Mouse (Mus musculus) midbrain, postnatal 0 days (tissue): ENCODE measurements around the gene Fam129b. TPM values are rescaled to one million over a fixed set of nuclear protein-coding genes. Genes with fewer than 3 reads are reported as not detected.

Source experiments
- ATAC-seq: fragments of 200-750 bp; cut with Nextera tagmentation; 2 replicates; pipeline ENCODE4 v1.8.0; 2017; ENCODE audit warnings: moderate number of reproducible peaks, mild to moderate bottlenecking, moderate TSS enrichment, moderate library complexity; ENCODE audit not compliant: low FRiP score
- DNase-seq: peaks from one replicate; pipeline ENCODE4 v3.0.0-alpha.2; 2015; ENCODE audit warnings: low spot score
- H3K27ac ChIP-seq: fragments of 300-500 bp; sonication (generic); 2 replicates; pipeline ENCODE4 v1.5.1; 2014; ENCODE audit warnings: low read depth, mild to moderate bottlenecking, low read length, mixed read lengths
- H3K27me3 ChIP-seq: fragments of 300-500 bp; sonication (generic); 2 replicates; pipeline ENCODE4 v1.6.1; 2014; ENCODE audit warnings: low read length, control low read depth, mixed read lengths; ENCODE audit not compliant: insufficient read depth
- H3K36me3 ChIP-seq: fragments of 300-500 bp; sonication (generic); 2 replicates; pipeline ENCODE4 v1.6.1; 2014; ENCODE audit warnings: low read length, control low read depth, mixed read lengths; ENCODE audit not compliant: insufficient read depth
- H3K4me1 ChIP-seq: fragments of 300-500 bp; sonication (generic); 2 replicates; pipeline ENCODE4 v1.6.1; 2014; ENCODE audit warnings: mild to moderate bottlenecking, control low read depth, antibody characterized with exemption, low read length, mixed read lengths; ENCODE audit not compliant: insufficient read depth
- H3K4me2 ChIP-seq: fragments of 300-500 bp; sonication (generic); 2 replicates; pipeline ENCODE4 v1.6.1; 2014; ENCODE audit warnings: low read depth, mild to moderate bottlenecking, low read length, mixed read lengths; ENCODE audit not compliant: poor library complexity, severe bottlenecking
- H3K4me3 ChIP-seq: fragments of 300-500 bp; sonication (generic); 2 replicates; pipeline ENCODE4 v1.5.1; 2014; ENCODE audit warnings: low read depth, mild to moderate bottlenecking, low read length, moderate library complexity
- H3K9ac ChIP-seq: fragments of 300-500 bp; sonication (generic); replicated peaks from 2 replicates; pipeline ENCODE4 v1.6.1; 2014; ENCODE audit warnings: mild to moderate bottlenecking, low read length, moderate library complexity, mixed read lengths; ENCODE audit not compliant: poor library complexity, severe bottlenecking
- H3K9me3 ChIP-seq: fragments of 300-500 bp; sonication (generic); 2 replicates; pipeline ENCODE4 v1.6.1; 2016; ENCODE audit warnings: low read length, control low read depth
- CTCF ChIP-seq: IDR thresholded peaks from 2 replicates; pipeline ENCODE4 v1.5.1; 2016; ENCODE audit warnings: antibody characterized with exemption, mild to moderate bottlenecking
- WGBS: fragments of 180-500 bp; shearing (Covaris S2); extraction: QIAGEN DNeasy Blood & Tissue Kit; methylation state at CpG from one replicate; pipeline ENCODE4 v1.1.7; 2014; 5-methylcytosine and 5-hydroxymethylcytosine counted together
- polyA plus RNA-seq: library from polyadenylated mRNA; unstranded; fragments of >200 nt; fragmentation: Nextera tagmentation; extraction: Ambion mirVana; gene quantifications from 2 replicates; pipeline ENCODE4 v1.2.1, GENCODE M21; 2015
- total RNA-seq: library from RNA; depleted of rRNA; stranded (reverse); fragments of >200 nt; gene quantifications from 2 replicates; pipeline ENCODE4 v1.2.3, GENCODE M21; 2014

Gene Fam129b
- total and polyA plus RNA-seq, 2 experiments from 2014 or later = 17.7 to 39.5 TPM

- H3K4me2 ChIP-seq = peak overlapping the region; percentile 87
- no peaks in the 10 kb centered on the region for H3K9me3 ChIP-seq
- TF ChIP-seq CTCF = no peak
- H3K4me3 ChIP-seq = peak overlapping the region; percentile 74
- 3% methylated on average over 20 of the region's 20 CpGs for WGBS
- no peak for DNase-seq
- peaks cover 32% of the 10 kb centered on the region for H3K4me1 ChIP-seq
- ATAC-seq = no peak
- no peaks in the 10 kb centered on the region for H3K27me3 ChIP-seq
- no peaks in the 10 kb centered on the region for H3K36me3 ChIP-seq
- peak overlapping the region; percentile 93 for H3K9ac ChIP-seq
- peak overlapping the region; percentile 91 for H3K27ac ChIP-seq
These were observed 782 bp downstream of the Fam129b start for GRCm38 (mm10) chr2:32876490-32877302.

- Histone ChIP-seq H3K4me2 (peak overlapping the region; percentile 87), H3K36me3 (no peaks in the 10 kb centered on the region), H3K27me3 (no peaks in the 10 kb centered on the region), H3K9me3 (no peaks in the 10 kb centered on the region), H3K27ac (no peak overlapping the region), H3K4me3 (peak overlapping the region; percentile 74), H3K9ac (peak overlapping the region; percentile 93), H3K4me1 (peaks cover 32% of the 10 kb centered on the region)
- TF ChIP-seq CTCF = no peak
- WGBS = 22% methylated on average over 5 of the region's 5 CpGs
- ATAC-seq (no peak), DNase-seq (no peak)
These were observed 1.4 kb downstream of the Fam129b start for GRCm38 (mm10) chr2:32877303-32877702.

GRCm38 (mm10) chr2:32877761-32878393 lies 2.0 kb downstream of the Fam129b start:
- peaks cover 32% of the 10 kb centered on the region for H3K4me1 ChIP-seq
- H3K36me3 ChIP-seq = no peaks in the 10 kb centered on the region
- peak overlapping the region; percentile 74 for H3K4me3 ChIP-seq
- H3K27ac ChIP-seq = no peak overlapping the region
- no peaks in the 10 kb centered on the region for H3K9me3 ChIP-seq
- DNase-seq (no peak), ATAC-seq (no peak)
- TF ChIP-seq CTCF = no peak
- H3K4me2 ChIP-seq = peak overlapping the region; percentile 87
- no peaks in the 10 kb centered on the region for H3K27me3 ChIP-seq
- whole genome bisulfite sequencing = 69% methylated on average over 5 of the region's 6 CpGs
- H3K9ac ChIP-seq = peak overlapping the region; percentile 93

- no peaks in the 10 kb centered on the region for H3K36me3 ChIP-seq
- H3K4me3 ChIP-seq = peak overlapping the region; percentile 74
- peak overlapping the region; percentile 30; the same call in 1 of the 2 replicates for H3K9ac ChIP-seq
These were observed 2.5 kb downstream of the Fam129b start for GRCm38 (mm10) chr2:32878396-32878795.

GRCm38 (mm10) chr2:32879593-32879992 lies 3.7 kb downstream of the Fam129b start:
- Histone ChIP-seq H3K9ac (no peak overlapping the region), H3K36me3 (no peaks in the 10 kb centered on the region)

More at GRCm38 (mm10) chr2:32878396-32878795, 2.5 kb downstream of the Fam129b start:
- Histone ChIP-seq H3K4me2 (peak overlapping the region; percentile 87), H3K9me3 (no peaks in the 10 kb centered on the region), H3K27ac (no peak overlapping the region), H3K27me3 (no peaks in the 10 kb centered on the region), H3K4me1 (peaks cover 32% of the 10 kb centered on the region)
- 55% methylated on average over 3 of the region's 3 CpGs for WGBS
- DNase-seq = no peak
- TF ChIP-seq CTCF = no peak
- ATAC-seq = no peak

GRCm38 (mm10) chr2:32881054-32881453 lies 5.1 kb downstream of the Fam129b start:
- DNase-seq (no peak), ATAC-seq (no peak)
- H3K4me3 ChIP-seq = no peak overlapping the region
- H3K4me2 ChIP-seq = peak overlapping the region; percentile 4; the same call in 1 of the 2 replicates
- peak overlapping the region; percentile 38; the same call in 1 of the 2 replicates for H3K27ac ChIP-seq
- peaks cover 27% of the 10 kb centered on the region for H3K4me1 ChIP-seq
- H3K36me3 ChIP-seq = no peaks in the 10 kb centered on the region
- 37% methylated on average over 6 of the region's 6 CpGs for WGBS
- no peaks in the 10 kb centered on the region for H3K27me3 ChIP-seq
- no peaks in the 10 kb centered on the region for H3K9me3 ChIP-seq
- TF ChIP-seq CTCF = no peak
- H3K9ac ChIP-seq = peak overlapping the region; percentile 36; the same call in 1 of the 2 replicates

More at GRCm38 (mm10) chr2:32879593-32879992, 3.7 kb downstream of the Fam129b start:
- H3K4me1 ChIP-seq = peaks cover 32% of the 10 kb centered on the region
- H3K27me3 ChIP-seq = no peaks in the 10 kb centered on the region
- H3K4me3 ChIP-seq = no peak overlapping the region
- TF ChIP-seq CTCF = no peak
- no peak overlapping the region for H3K27ac ChIP-seq
- DNase-seq = no peak
- ATAC-seq = no peak
- H3K4me2 ChIP-seq = no peak overlapping the region
- WGBS = 86% methylated on average over 5 of the region's 5 CpGs
- H3K9me3 ChIP-seq = no peaks in the 10 kb centered on the region
